In genomic region chr7:74059684-74060083, GRCm38 (mm10) we compare ENCODE assay signal across 25 mouse cellular contexts. TPM values are rescaled to one million over a fixed set of nuclear protein-coding genes. Genes with fewer than 3 reads are reported as not detected.
A peak's percentile ranks its signal among the peaks of the same experiment; 100 is the strongest.
DNase-seq lines count a peak whose midpoint lies in the region; ATAC-seq and TF ChIP-seq lines count a peak whose summit lies in the region.
"Had no signal": no experiment of that assay in that cellular context is flagged by ENCODE, and none has a peak within 500 bp of the region (broad histone marks: within the 10 kb centered on the region; RNA-seq: fewer than 3 reads in every experiment).

No protein-coding gene starts in this region.

- H3K27ac ChIP-seq in kidney, embryonic 15.5 days, result peak overlapping the region; percentile 39; the same call in 1 of the 2 replicates
- peak overlapping the region; percentile 63 for H3K27ac ChIP-seq in embryonic fibroblast, embryonic 13.5 days (ENCODE audit: insufficient read depth, low read length)
- H3K27ac ChIP-seq: embryonic facial prominence, embryonic 10.5 days; embryonic facial prominence, embryonic 13.5 days; forebrain, embryonic 10.5 days; forebrain, embryonic 13.5 days; heart, adult 2 months; heart, embryonic 10.5 days; heart, embryonic 13.5 days; hindbrain, embryonic 14.5 days; hindbrain, postnatal 0 days had no signal

- H3K9ac ChIP-seq in kidney, embryonic 15.5 days, result no peak overlapping the region
- H3K9ac ChIP-seq: embryonic facial prominence, embryonic 13.5 days; forebrain, embryonic 13.5 days; heart, embryonic 13.5 days; hindbrain, embryonic 14.5 days had no signal

- H3K4me3 ChIP-seq in kidney, embryonic 15.5 days (replicated peaks), result no peak overlapping the region
- no peak overlapping the region for H3K4me3 ChIP-seq in embryonic fibroblast, embryonic 13.5 days (ENCODE audit: insufficient read depth, low read length)
- H3K4me3 ChIP-seq: embryonic facial prominence, embryonic 10.5 days; embryonic facial prominence, embryonic 13.5 days; forebrain, embryonic 10.5 days; forebrain, embryonic 13.5 days; heart, adult 2 months; heart, embryonic 10.5 days; heart, embryonic 13.5 days had no signal

- H3K4me2 ChIP-seq in kidney, embryonic 15.5 days, result no peak overlapping the region
- H3K4me2 ChIP-seq: embryonic facial prominence, embryonic 13.5 days; forebrain, embryonic 13.5 days; heart, embryonic 13.5 days; hindbrain, embryonic 14.5 days had no signal

- TF ChIP-seq CTCF in embryonic fibroblast, embryonic 13.5 days (IDR thresholded peaks at IDR 0.05; ENCODE audit: borderline replicate concordance, insufficient read depth, low read length), result no peak

- no peak for ATAC-seq in kidney, embryonic 15.5 days (replicated peaks; ENCODE audit: low FRiP score)
- ATAC-seq: forebrain, embryonic 13.5 days; forebrain, embryonic 16.5 days; inflammation-experienced regulatory T-cells, adult 6 months had no signal

- no peak for DNase-seq in kidney, adult 18-20 months
- DNase-seq in right cerebral cortex, adult 18-20 months, result peak; percentile 6
- DNase-seq in right cerebral cortex, postnatal 10 days (ENCODE audit: low spot score in 2 of 2), result no peak
- DNase-seq in heart, adult 11 months, result no peak
- DNase-seq: adrenal gland, adult 2 months; B cell, adult 2 months; cerebellum, adult 11-12 months; cerebellum, adult 8-10 months; cerebellum, postnatal 36 days; embryo, embryonic 11 days had no signal

- peaks cover 17% of the 10 kb centered on the region for H3K4me1 ChIP-seq in kidney, embryonic 15.5 days
- H3K4me1 ChIP-seq in embryonic fibroblast, embryonic 13.5 days (ENCODE audit: control insufficient read depth, insufficient read depth, low read length), result peaks cover under 1% of the 10 kb centered on the region
- H3K4me1 ChIP-seq: embryonic facial prominence, embryonic 10.5 days; forebrain, embryonic 13.5 days; heart, embryonic 10.5 days had no signal

- H3K36me3 ChIP-seq in kidney, embryonic 15.5 days, result no peaks in the 10 kb centered on the region
- H3K36me3 ChIP-seq: embryonic facial prominence, embryonic 10.5 days; embryonic facial prominence, embryonic 13.5 days; forebrain, embryonic 10.5 days; G1E; heart, embryonic 10.5 days; heart, embryonic 13.5 days had no signal

- H3K9me3 ChIP-seq in kidney, embryonic 15.5 days (replicated peaks), result 0 out of 2 replicates have a peak, but pooled peaks cover 2% of the 10 kb centered on the region
- H3K9me3 ChIP-seq: embryonic facial prominence, embryonic 10.5 days; embryonic facial prominence, embryonic 13.5 days; forebrain, embryonic 10.5 days; forebrain, embryonic 13.5 days; heart, embryonic 10.5 days; heart, embryonic 13.5 days had no signal

- H3K27me3 ChIP-seq in kidney, embryonic 15.5 days, result no peaks in the 10 kb centered on the region
- H3K27me3 ChIP-seq: embryonic facial prominence, embryonic 13.5 days; forebrain, embryonic 13.5 days; heart, embryonic 13.5 days; Patski had no signal

- TF ChIP-seq POLR2A in embryonic fibroblast, embryonic 13.5 days (IDR thresholded peaks at IDR 0.05; ENCODE audit: low read depth, low read length), result no peak

- WGBS in kidney, embryonic 15.5 days, result 85% methylated on average over 3 of the region's 3 CpGs

RNA-seq across cellular contexts. Expression of gene St8sia2, which starts 46.2 kb away (rescaled TPM):
- 10.3 and 11.7 TPM in 2 replicates for polyA plus RNA-seq in kidney, embryonic 15.5 days (2015; fragmentation: Nextera tagmentation; extraction: Ambion mirVana)
- 9.9 and 15.1 TPM in 2 replicates for polyA plus RNA-seq in embryonic fibroblast, embryonic 13.5 days (2011; ENCODE audit: insufficient read length, low read depth, missing spikeins)
- polyA plus RNA-seq: G1E; inflammation-experienced regulatory T-cells, adult 6 months had no signal
